Mouse (Mus musculus) limb, embryonic 11.5 days (tissue): Measurements from ENCODE around the gene Gm10377. TPM values are rescaled to one million over a fixed set of nuclear protein-coding genes. Genes with fewer than 3 reads are reported as not detected.
"Not testable (repeated sequence)": the region's sequence is repeated elsewhere in the genome, so short reads cannot be mapped to it uniquely, and the experiment has no call there.

Experiments
- ATAC-seq: fragments of 200-750 bp; cut with Nextera tagmentation; 2 replicates; pipeline ENCODE4 v1.8.0; 2017; ENCODE audit warnings: low read depth; ENCODE audit not compliant: insufficient number of reproducible peaks, low FRiP score, low TSS enrichment
- DNase-seq: peaks from one replicate; pipeline ENCODE4 v3.0.0-alpha.2; 2015; ENCODE audit warnings: low spot score
- H3K27ac ChIP-seq: fragments of 300-500 bp; sonication (generic); replicated peaks from 2 replicates; pipeline ENCODE4 v1.5.1; 2014; ENCODE audit warnings: low read depth, mild to moderate bottlenecking, low read length
- H3K27me3 ChIP-seq: fragments of 300-500 bp; sonication (generic); 2 replicates; pipeline ENCODE4 v1.6.1; 2014; ENCODE audit warnings: mild to moderate bottlenecking, low read length, mixed read lengths; ENCODE audit not compliant: control insufficient read depth, insufficient read depth
- H3K36me3 ChIP-seq: fragments of 300-500 bp; sonication (generic); 2 replicates; pipeline ENCODE4 v1.6.1; 2014; ENCODE audit warnings: mild to moderate bottlenecking, low read length, moderate library complexity, mixed read lengths; ENCODE audit not compliant: control insufficient read depth, insufficient read depth
- H3K4me1 ChIP-seq: fragments of 300-500 bp; sonication (generic); 2 replicates; pipeline ENCODE4 v1.6.1; 2014; ENCODE audit warnings: low read length, mixed read lengths; ENCODE audit not compliant: control insufficient read depth, insufficient read depth
- H3K4me2 ChIP-seq: fragments of 300-500 bp; sonication (generic); 2 replicates; pipeline ENCODE4 v1.6.1; 2014; ENCODE audit warnings: low read depth, mild to moderate bottlenecking, moderate library complexity; ENCODE audit not compliant: severe bottlenecking
- H3K4me3 ChIP-seq: fragments of 300-500 bp; sonication (generic); 2 replicates; pipeline ENCODE4 v1.5.1; 2014; ENCODE audit warnings: low read depth, low read length
- H3K9ac ChIP-seq: fragments of 300-500 bp; sonication (generic); 2 replicates; pipeline ENCODE4 v1.6.1; 2014; ENCODE audit warnings: mild to moderate bottlenecking, low read length
- H3K9me3 ChIP-seq: fragments of 300-500 bp; sonication (generic); 2 replicates; pipeline ENCODE4 v1.6.1; 2016; ENCODE audit warnings: low read length; ENCODE audit not compliant: control insufficient read depth
- WGBS: fragments of 180-500 bp; shearing (Covaris S2); extraction: QIAGEN DNeasy Blood & Tissue Kit; methylation state at CpG from one replicate; pipeline ENCODE4 v1.1.7; 2014; 5-methylcytosine and 5-hydroxymethylcytosine counted together
- polyA plus RNA-seq: library from polyadenylated mRNA; unstranded; fragments of >200 nt; fragmentation: Nextera tagmentation; extraction: Ambion mirVana; gene quantifications from 2 replicates; pipeline ENCODE4 v1.2.1, GENCODE M21; 2014

The Gm10377 gene
- not detected in 2 replicates for polyA plus RNA-seq

- H3K27ac ChIP-seq, H3K4me2 ChIP-seq, H3K4me3 ChIP-seq, H3K27me3 ChIP-seq, H3K9ac ChIP-seq, H3K4me1 ChIP-seq, ATAC-seq, DNase-seq, H3K36me3 ChIP-seq, H3K9me3 ChIP-seq: not testable (repeated sequence)
Measured at GRCm38 (mm10) chr14:42797887-42798286, at the start of gene Gm10377. TSS of gene Gm10377 (minus strand) at chr14:42797987.

DNA sequence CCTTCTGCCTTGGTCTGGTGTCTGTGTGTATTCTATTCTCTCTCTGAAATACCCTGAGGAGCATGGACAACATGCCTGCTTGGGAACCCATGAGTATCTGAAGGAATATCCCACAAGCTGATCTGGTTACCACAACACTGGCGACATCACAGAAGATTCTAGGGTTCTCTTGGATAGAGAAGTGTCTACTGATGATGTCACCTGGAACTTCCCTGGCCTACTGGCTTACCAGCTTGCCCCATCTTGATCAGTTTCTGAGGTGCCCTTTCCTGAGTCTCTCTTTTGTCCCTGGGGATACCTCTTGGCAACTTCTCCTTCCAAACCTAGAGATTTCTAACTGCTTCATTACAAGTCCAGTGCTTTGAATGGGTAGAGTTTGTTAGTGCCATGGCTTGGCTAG lies 29.1 kb downstream of the Gm10377 start, which contains the start of gene Gm3015:
Gene Gm3015, minus strand, starts transcription at position 101 of the 400 bp plus-strand sequence.
- not testable (repeated sequence) for H3K9ac ChIP-seq, H3K4me1 ChIP-seq, ATAC-seq, H3K4me3 ChIP-seq, H3K27ac ChIP-seq, H3K9me3 ChIP-seq, H3K36me3 ChIP-seq, H3K4me2 ChIP-seq, DNase-seq, H3K27me3 ChIP-seq
- WGBS: no CpG with 5 or more reads among the region's 1 CpGs

Other genes starting within 250 kb of the Gm10377 start
- gene Gm17124, start 198.1 kb downstream of the Gm10377 start, polyA plus RNA-seq: not detected in 2 replicates
- gene Gm3633, start 156.1 kb downstream of the Gm10377 start, polyA plus RNA-seq: not detected in 2 replicates
- not detected in 2 replicates for gene Gm10378, start 142.0 kb downstream of the Gm10377 start, polyA plus RNA-seq
- gene Gm3015, start 29.2 kb downstream of the Gm10377 start, polyA plus RNA-seq: not detected in 2 replicates
- not detected in 2 replicates for gene Gm21977, start 55.5 kb upstream of the Gm10377 start, polyA plus RNA-seq
- not detected in 2 replicates for gene Gm8082, start 195.6 kb upstream of the Gm10377 start, polyA plus RNA-seq
- not detected in 2 replicates for gene Gm10376, start 217.6 kb upstream of the Gm10377 start, polyA plus RNA-seq